Mouse (Mus musculus): ENCODE data around the gene Trim2. TPM values are rescaled to one million over a fixed set of nuclear protein-coding genes. Genes with fewer than 3 reads are reported as not detected.

Trim2 gene
- total and polyA plus RNA-seq, 3 experiments = 2.4 to 3.3 (median 2.5) TPM

DNA sequence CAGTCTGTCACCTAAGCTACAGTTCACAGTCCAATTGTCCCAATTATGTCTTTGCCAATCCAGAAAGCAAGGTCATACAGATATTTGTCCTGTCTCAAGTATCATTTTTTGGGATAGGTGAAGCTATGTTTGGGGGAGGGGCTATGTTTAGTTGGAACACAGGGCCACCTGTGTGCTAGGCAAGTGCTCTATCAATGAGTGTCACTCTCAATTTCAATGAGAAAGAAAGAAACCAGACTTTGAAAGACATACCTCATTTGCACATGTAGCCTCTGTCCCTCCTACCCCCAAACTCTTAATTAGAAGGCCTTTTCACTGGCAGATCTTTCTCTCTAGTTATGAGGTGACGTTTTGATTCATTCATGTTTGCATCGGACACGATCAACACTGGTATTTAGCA, 21.9 kb downstream of the Trim2 start:
- Histone ChIP-seq H3K79me2 (replicated peaks; ENCODE audit: control insufficient read depth, extremely low read depth, insufficient read depth, poor library complexity, severe bottlenecking) (no peaks in the 10 kb centered on the region), H3K4me2 (ENCODE audit: insufficient read depth, low read depth, poor library complexity, severe bottlenecking) (no peak overlapping the region), H3K27ac (ENCODE audit: insufficient read depth, low read depth) (no peak overlapping the region), H3K36me3 (replicated peaks in 1 of 2; ENCODE audit: control insufficient read depth in 1 of 2, insufficient read depth in 1 of 2, low read length in 1 of 2) (no peaks in the 10 kb centered on the region), H3K9ac (ENCODE audit: insufficient read depth, low read depth) (no peak overlapping the region), H3K4me1 (ENCODE audit: control insufficient read depth in 1 of 2, insufficient read depth in 2 of 2) (no peaks in the 10 kb centered on the region), H3K9me3 (replicated peaks; ENCODE audit: low read length) (no peaks in the 10 kb centered on the region), H3K4me3 (replicated peaks in 1 of 3; ENCODE audit: low read depth in 2 of 3, low read length in 2 of 3, poor library complexity in 1 of 3) (no peak overlapping the region), H3K27me3 (replicated peaks) (peaks cover 7% of the 10 kb centered on the region)
- dilution Hi-C loops (cut with MboI; ENCODE audit: extremely low pct_ligation_motif_present, extremely low pct_unique_long_range_greater_than_20kb, low sequenced_read_pairs) = no loop called here
- in situ Hi-C loops (cut with MboI; ENCODE audit: low pct_ligation_motif_present, low pct_unique_long_range_greater_than_20kb, low sequenced_read_pairs) = no loop called here
- no peak for TF ChIP-seq NELFE (IDR thresholded peaks at IDR 0.05; ENCODE audit: low read depth, low read length)
- peak; percentile 22; the same call in 1 of the 2 replicates for TF ChIP-seq EP300 (IDR thresholded peaks at IDR 0.05; ENCODE audit: low read length)
- DNase-seq (ENCODE audit: extremely low read depth) = no peak

DNA sequence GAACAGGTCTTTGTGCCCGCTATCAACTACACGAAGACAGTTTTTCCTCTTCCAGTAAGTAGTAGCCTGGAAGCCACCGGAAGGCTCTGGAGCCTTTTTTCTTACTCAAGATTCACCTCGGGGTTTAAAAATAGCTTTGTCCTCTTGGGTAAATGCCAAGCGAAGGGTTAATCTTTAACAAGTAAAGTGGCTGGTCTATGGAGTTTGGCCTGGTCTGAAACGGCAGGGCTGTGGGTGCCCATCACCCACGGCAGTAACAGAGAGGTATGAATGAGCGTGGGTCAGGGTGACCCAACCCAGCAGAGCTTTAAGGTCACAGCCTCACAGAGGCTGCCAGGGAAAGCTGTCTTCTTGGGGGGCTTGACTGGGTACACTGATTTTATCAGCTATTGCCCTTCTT, 23.2 kb downstream of the Trim2 start:
- no peak overlapping the region for H3K9ac ChIP-seq (ENCODE audit: insufficient read depth, low read depth)
- no peak for DNase-seq (ENCODE audit: extremely low read depth)
- TF ChIP-seq MAZ (IDR thresholded peaks at IDR 0.05; ENCODE audit: low read depth, low read length) (no peak), TCF12 (IDR thresholded peaks at IDR 0.05; ENCODE audit: low read depth, low read length) (no peak), HCFC1 (IDR thresholded peaks at IDR 0.05; ENCODE audit: low read depth, low read length) (no peak), CHD1 (IDR thresholded peaks at IDR 0.05; ENCODE audit: low read depth, low read length) (no peak), JUN (IDR thresholded peaks at IDR 0.05; ENCODE audit: insufficient read depth, low read depth, low read length) (no peak), EP300 (IDR thresholded peaks at IDR 0.05; ENCODE audit: low read length) (no peak), KAT2A (IDR thresholded peaks at IDR 0.05; ENCODE audit: insufficient replicate concordance, low read length) (no peak), NRF1 (IDR thresholded peaks at IDR 0.05; ENCODE audit: low read depth, low read length) (no peak), GABPA (IDR thresholded peaks at IDR 0.05; ENCODE audit: insufficient replicate concordance, low read depth, low read length) (no peak), USF2 (conservative IDR thresholded peaks at IDR 0.05; ENCODE audit: low read depth, low read length) (no peak), UBTF (IDR thresholded peaks at IDR 0.05; ENCODE audit: low read depth, low read length) (no peak), NELFE (IDR thresholded peaks at IDR 0.05; ENCODE audit: low read depth, low read length) (no peak), BHLHE40 (IDR thresholded peaks at IDR 0.05; ENCODE audit: low read depth, low read length) (no peak), MEF2A (IDR thresholded peaks at IDR 0.05; ENCODE audit: borderline replicate concordance, low read depth, low read length) (no peak), MXI1 (IDR thresholded peaks at IDR 0.05; ENCODE audit: low read depth, low read length) (no peak), SMC3 (IDR thresholded peaks at IDR 0.05; ENCODE audit: low read depth, low read length) (no peak)
- H3K4me2 ChIP-seq (ENCODE audit: insufficient read depth, low read depth, poor library complexity, severe bottlenecking) = no peak overlapping the region
- no peak overlapping the region for H3K4me3 ChIP-seq (replicated peaks in 1 of 3; ENCODE audit: low read depth in 2 of 3, low read length in 2 of 3, poor library complexity in 1 of 3)
- dilution Hi-C loops (cut with MboI; ENCODE audit: extremely low pct_ligation_motif_present, extremely low pct_unique_long_range_greater_than_20kb, low sequenced_read_pairs) = no loop called here
- H3K27ac ChIP-seq (ENCODE audit: insufficient read depth, low read depth) = no peak overlapping the region
- no peaks in the 10 kb centered on the region for H3K9me3 ChIP-seq (replicated peaks; ENCODE audit: low read length)
- in situ Hi-C loops (cut with MboI; ENCODE audit: low pct_ligation_motif_present, low pct_unique_long_range_greater_than_20kb, low sequenced_read_pairs) = no loop called here
- peaks cover 7% of the 10 kb centered on the region for H3K27me3 ChIP-seq (replicated peaks)
- no peaks in the 10 kb centered on the region for H3K36me3 ChIP-seq (replicated peaks in 1 of 2; ENCODE audit: control insufficient read depth in 1 of 2, insufficient read depth in 1 of 2, low read length in 1 of 2)
- no peaks in the 10 kb centered on the region for H3K4me1 ChIP-seq (ENCODE audit: control insufficient read depth in 1 of 2, insufficient read depth in 2 of 2)
- no peaks in the 10 kb centered on the region for H3K79me2 ChIP-seq (replicated peaks; ENCODE audit: control insufficient read depth, extremely low read depth, insufficient read depth, poor library complexity, severe bottlenecking)

Data from CH12.LX (cell line).